Mouse (Mus musculus): ENCODE data around the gene Grin3b.

DNA sequence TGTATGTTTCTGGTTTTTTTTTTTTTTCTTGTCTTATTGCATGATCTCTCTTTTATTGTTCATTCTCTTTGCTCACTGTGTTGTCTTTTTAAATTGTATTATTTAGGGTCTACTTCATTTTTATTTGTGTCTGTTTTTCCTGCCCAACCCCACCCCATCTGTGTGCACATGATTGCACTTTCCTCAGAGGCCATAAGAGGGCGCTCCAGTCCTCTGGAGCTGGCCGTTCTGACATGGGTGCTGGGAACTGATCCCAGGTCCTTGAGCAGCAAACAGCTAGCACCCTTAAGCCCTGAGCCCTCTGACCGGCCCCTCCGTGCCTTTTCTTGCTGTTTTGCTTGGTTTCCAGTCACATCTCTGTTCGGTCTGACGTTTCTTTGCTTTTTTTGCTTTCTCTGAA is 21.0 kb downstream of the Grin3b start:
- peak; percentile 57 for TF ChIP-seq CTCF (IDR thresholded peaks at IDR 0.05; ENCODE audit: low read depth)
- TF ChIP-seq EP300 (optimal IDR thresholded peaks at IDR 0.05): no peak
